Mouse (Mus musculus) right cerebral cortex, adult 18-20 months (tissue): Measurements from ENCODE around the gene Gnpat.
A peak's percentile ranks its signal among the peaks of the same experiment; 100 is the strongest.

ENCODE experiments used
- DNase-seq: peaks from one replicate; pipeline ENCODE4 v3.0.0; 2022; ENCODE audit warnings: mixed read lengths

The Gnpat gene

GRCm38 (mm10) chr8:124845573-124845972 lies 17.3 kb upstream of the Gnpat start:
- DNase-seq: no peak

GRCm38 (mm10) chr8:124853511-124853910 lies 9.3 kb upstream of the Gnpat start:
- DNase-seq: no peak

- no peak for DNase-seq
Observed at GRCm38 (mm10) chr8:124859466-124859865, 3.4 kb upstream of the Gnpat start.

- DNase-seq: no peak
Observed at GRCm38 (mm10) chr8:124860188-124860587, 2.6 kb upstream of the Gnpat start.

DNA sequence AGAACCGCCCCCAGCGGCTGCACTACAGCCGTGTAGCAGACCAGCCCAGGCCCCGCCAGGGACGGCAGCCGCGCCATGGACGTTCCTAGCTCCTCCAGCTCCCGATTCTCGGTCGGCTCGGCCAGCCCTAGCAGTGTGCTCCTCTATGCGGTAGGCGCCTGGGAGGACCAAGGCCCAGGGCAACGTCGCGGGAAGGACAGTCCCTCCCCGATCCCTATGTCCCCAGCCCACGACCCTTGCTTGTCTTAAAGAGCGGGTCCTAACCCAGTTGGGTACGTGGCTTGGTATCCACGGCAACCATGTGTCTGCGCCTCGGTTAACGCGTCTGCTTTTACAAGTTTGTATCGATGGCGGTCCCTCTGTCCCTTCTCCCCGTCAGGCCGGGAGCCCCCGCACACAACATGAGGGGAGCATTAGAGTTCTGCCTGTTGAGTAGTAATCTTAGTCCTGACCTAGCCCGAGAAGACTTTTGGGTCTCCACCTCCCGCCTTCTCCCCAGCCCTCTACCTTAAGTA lies 387 bp downstream of the Gnpat start:
- no peak for DNase-seq

GRCm38 (mm10) chr8:124863729-124864128 lies 896 bp downstream of the Gnpat start:
- DNase-seq: no peak

- no peak for DNase-seq
Observed at GRCm38 (mm10) chr8:124866669-124867068, 3.8 kb downstream of the Gnpat start.

DNA sequence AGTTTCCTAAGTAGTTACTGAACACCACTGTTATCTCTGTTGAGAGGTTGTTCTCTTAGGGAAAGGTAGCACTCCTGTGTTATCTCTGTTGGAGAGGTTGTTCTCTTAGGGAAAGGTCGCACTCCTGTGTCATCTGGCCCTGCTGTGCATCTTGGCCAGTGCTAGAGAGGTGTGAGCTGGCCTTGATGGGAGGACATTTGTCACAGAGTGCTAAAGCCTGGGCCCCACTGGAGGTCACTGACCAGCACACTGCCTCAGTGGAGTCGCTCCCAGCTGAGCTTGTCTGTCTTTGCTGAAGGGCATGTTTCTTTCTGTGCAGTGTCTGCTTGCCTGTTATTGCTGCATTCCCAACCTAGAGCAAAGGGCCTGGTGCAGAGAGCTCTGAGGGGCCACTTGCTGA lies 4.3 kb downstream of the Gnpat start:
- no peak for DNase-seq

DNA sequence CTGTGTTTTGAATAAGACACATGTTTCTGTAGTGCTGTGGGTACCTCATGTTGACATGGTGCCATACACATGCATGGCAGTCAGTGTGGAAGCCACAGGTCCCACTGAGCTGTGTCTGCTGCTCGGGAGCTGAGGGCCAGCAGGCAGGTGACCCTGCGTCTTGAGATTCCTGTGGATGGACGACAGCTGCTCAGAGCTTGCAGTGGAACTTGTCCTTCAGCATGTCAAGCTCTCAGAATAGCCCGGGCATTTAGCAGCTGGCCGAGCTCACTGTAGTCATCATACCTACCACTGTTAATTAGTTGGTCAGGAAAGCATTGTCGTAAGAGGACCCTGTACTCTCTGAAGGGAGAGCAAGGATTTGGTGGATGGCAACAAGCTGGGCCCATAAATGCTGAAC lies 6.9 kb downstream of the Gnpat start:
- DNase-seq: no peak

DNA sequence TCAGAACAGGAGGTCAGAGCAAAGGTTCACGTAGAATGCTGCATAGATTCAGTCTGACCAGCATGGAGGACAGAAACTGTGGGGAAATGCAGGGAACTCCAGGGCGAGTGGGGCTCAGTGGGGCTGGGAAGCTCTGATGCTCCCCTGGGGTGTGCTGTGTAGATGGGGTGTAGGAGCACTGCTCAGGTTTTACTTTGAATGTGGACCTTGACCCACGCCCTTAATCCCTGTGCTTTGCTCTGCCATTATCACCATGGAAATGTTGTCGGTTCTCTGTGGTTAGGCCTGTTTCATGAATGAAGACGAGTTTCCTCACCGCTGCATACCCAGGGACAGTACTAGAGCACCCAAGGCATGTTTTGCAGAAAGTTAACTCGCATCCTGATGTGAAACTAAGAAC lies 8.6 kb downstream of the Gnpat start:
- DNase-seq: no peak

DNA sequence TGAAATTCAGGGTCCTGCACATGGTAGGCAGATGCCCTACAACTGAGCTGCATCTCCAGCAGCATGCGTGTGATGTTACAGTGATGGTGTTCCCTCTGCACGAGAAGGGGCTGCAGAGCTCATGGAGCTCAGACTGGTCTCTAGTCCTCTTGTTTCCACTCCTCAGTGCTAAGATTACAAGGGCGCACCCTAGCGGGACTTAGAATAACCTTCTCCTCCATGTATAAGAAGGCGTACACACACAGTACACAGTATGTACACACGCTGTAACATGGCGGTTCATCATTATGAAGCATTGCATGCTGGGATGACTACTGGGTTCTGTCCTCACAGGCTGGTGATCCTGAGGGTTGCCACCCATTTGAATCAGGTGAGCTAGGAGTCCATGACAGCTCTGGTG lies 9.2 kb downstream of the Gnpat start:
- DNase-seq: no peak

DNA sequence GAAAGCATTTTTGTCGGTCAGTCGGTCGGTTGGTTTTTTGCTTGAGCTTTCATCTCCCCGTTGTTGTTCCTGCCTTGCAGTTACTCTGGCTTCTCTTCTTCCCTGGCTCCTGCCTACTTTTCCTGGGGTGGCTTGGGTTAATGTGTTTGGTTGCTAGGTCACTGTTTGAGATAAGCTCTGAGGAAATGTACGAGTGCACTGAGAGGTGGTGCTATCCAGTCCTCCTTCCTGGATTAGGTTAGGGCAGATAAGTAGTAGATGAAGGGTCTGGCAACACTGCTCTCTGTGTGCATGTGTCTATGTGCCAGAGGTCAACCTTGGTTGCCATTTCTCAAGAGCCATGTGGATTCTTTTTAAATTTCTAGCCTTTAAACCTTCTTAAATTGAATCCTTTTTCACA lies 9.9 kb downstream of the Gnpat start:
- no peak for DNase-seq

GRCm38 (mm10) chr8:124878141-124878540 lies 15.3 kb downstream of the Gnpat start:
- no peak for DNase-seq

- DNase-seq: no peak
Observed at GRCm38 (mm10) chr8:124878946-124879526, 16.2 kb downstream of the Gnpat start.

DNA sequence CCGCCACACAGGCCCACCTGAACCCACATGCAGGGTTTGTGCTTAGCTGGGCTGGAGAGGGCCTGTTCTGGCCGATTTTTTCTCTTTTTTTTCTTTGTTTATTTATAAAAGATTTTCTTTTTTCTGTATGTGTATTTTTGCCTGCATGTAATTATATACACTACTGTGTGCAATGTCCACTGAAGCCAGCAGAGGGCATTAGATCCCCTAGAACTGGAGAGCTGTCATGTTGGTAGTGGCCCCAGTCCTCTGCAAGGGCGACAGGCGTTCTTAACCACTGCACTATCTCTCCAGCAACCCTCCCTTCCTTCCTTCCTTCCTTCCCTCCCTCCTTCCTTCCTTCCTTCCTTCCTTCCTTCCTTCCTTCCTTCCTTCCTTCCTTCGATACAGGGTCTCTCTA lies 25.6 kb downstream of the Gnpat start:
- DNase-seq: no peak

DNA sequence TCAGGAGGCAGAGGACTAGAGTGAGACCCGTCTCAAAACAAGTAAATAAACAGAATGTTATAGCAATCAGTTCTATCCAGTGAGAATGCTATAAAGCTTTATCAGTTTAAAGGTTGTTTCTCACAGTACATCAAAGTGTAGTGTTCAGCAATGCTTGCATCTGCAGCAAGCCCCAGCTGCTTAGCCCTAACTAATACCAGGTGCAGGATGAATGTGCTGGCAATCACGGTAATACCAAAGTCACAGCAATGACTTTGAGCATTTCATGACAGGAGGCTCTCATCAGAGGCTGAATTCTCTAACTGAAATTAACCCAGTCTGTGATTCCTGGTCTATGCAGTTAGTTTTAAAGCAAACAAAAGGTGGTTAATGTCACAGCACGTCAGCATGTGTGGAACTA lies 29.8 kb downstream of the Gnpat start:
- DNase-seq: no peak

- DNase-seq: no peak
Observed at GRCm38 (mm10) chr8:124896010-124896631, 33.3 kb downstream of the Gnpat start.

DNA sequence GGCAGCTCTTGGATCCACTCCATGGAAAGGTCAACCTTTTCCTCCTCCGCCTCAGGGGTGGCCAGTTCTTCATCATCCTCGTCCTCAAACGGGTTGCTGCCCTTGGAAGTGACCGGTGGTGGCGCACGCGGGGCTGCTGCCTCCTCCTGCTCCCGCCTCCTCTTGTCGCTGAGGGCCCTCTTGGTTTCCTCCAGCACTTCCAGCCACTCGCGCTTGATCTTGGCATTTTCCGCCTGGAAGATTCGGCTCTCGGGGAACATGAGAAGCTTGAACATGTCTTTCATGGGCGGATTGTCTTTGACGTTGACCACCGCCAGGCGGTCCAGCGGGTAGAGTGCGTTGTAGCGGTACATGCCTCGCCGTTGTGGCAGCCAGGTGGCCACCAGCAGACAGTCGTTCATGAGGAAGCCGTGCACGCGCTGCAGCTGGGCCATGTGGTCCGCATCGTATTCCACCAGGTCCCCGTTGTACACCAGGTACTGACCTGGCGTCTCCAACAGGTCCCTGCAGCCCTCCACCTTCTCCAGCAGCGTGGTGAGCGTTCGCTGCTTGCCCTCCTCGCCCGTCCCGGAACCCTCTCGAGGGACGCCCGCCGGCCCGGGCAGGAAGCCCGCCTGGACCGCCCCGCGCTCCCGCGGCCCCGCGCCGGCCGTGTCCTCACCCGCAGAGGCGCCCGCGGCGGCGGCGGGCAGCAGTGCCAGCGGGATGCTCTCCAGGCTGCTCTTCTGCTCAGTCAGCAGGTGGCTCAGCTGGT lies 34.0 kb downstream of the Gnpat start:
- peak; percentile 75 for DNase-seq

DNA sequence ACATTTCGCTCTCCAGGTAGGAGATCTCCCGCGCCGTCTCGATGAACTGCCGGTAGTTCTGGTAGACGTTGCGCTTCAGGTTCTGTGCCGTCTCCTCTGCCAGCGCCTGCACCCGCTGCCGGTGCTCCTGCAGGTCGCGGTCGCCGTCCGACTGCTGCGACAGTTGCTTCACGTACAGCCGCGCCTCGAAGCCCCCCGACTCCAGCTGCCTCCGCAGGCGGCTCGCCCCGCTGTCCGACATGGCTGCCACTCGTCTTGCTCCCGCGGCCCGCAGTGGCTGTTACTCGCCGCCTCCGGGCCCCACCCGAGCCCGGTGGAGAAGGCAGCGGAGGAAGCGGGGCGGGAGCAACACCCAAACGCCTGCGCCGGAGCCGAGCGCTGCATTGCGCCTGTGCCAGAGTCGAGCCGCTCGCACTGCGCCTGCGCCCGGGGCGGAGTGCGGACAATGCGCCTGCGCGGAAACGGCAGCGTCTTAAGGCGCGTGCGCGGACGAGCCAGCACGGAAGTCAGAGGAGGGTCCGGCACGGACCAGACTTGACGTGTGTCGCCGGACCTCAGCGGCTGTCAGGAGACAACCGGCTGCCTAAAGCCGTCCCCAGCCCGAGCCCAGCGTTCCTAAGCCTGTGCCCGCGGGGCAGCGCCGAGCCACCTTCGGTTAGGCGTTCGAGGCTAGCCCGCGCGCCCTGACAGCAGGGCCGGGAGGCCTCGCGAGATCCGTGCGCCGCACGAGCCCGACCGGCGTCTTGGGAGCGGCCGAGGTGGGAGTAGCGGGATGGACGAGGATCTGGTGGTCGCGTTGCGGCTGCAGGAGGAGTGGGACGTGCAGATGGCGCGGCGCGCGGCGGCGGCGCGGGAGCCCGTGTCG lies 34.8 kb downstream of the Gnpat start, which contains the start of the genes Exoc8 and Sprtn:
Gene Exoc8, minus strand, starts transcription at position 320 of the 865 bp plus-strand sequence.
Gene Sprtn, plus strand, starts transcription at position 501 of the 865 bp plus-strand sequence.
- peak; percentile 97 for DNase-seq

- no peak for DNase-seq
Observed at GRCm38 (mm10) chr8:124898251-124898905, 35.5 kb downstream of the Gnpat start.

GRCm38 (mm10) chr8:124903198-124903597 lies 40.4 kb downstream of the Gnpat start:
- no peak for DNase-seq

- no peak for DNase-seq
Observed at GRCm38 (mm10) chr8:124905482-124905881, 42.6 kb downstream of the Gnpat start.
